Mouse (Mus musculus) heart, embryonic 14.5 days (tissue): ENCODE measurements around the gene Chd2. TPM values are rescaled to one million over a fixed set of nuclear protein-coding genes. Genes with fewer than 3 reads are reported as not detected.
"Not testable (repeated sequence)": the region's sequence is repeated elsewhere in the genome, so short reads cannot be mapped to it uniquely, and the experiment has no call there.

Source experiments
- ATAC-seq: fragments of 200-750 bp; cut with Nextera tagmentation; 2 replicates; pipeline ENCODE4 v1.8.0; 2017; ENCODE audit warnings: low read depth, moderate TSS enrichment; ENCODE audit not compliant: insufficient number of reproducible peaks, insufficient read depth, low FRiP score
- H3K27ac ChIP-seq, 2 experiments: fragments of 200-500 bp in 1 of 2; fragments of 300-500 bp in 1 of 2; sonication (generic) in 1 of 2; replicated peaks in 1 of 2; 2 replicates each; pipeline ENCODE4 v1.5.1; 2012 to 2014; ENCODE audit warnings: low read depth in 2 of 2, low read length in 2 of 2, control low read depth in 1 of 2, mild to moderate bottlenecking in 1 of 2, mixed read lengths in 1 of 2; ENCODE audit not compliant: control insufficient read depth in 1 of 2, insufficient read depth in 1 of 2
- H3K27me3 ChIP-seq: fragments of 300-500 bp; sonication (generic); 2 replicates; pipeline ENCODE4 v1.6.1; 2014; ENCODE audit warnings: mild to moderate bottlenecking, low read length, control low read depth; ENCODE audit not compliant: control insufficient read depth, insufficient read depth
- H3K36me3 ChIP-seq: fragments of 300-500 bp; sonication (generic); 2 replicates; pipeline ENCODE4 v1.6.1; 2014; ENCODE audit warnings: mild to moderate bottlenecking, control low read depth, low read length, mixed read lengths; ENCODE audit not compliant: control insufficient read depth, insufficient read depth
- H3K4me1 ChIP-seq, 2 experiments: fragments of 200-500 bp in 1 of 2; fragments of 300-500 bp in 1 of 2; sonication (generic) in 1 of 2; 2 replicates each; pipeline ENCODE4 v1.6.1; 2012 to 2014; ENCODE audit warnings: low read length in 2 of 2, control low read depth in 1 of 2, mixed read lengths in 1 of 2; ENCODE audit not compliant: control insufficient read depth in 2 of 2, insufficient read depth in 2 of 2
- H3K4me2 ChIP-seq: fragments of 300-500 bp; sonication (generic); 2 replicates; pipeline ENCODE4 v1.6.1; 2014; ENCODE audit warnings: mild to moderate bottlenecking, low read length
- H3K4me3 ChIP-seq, 2 experiments: fragments of 200-500 bp in 1 of 2; fragments of 300-500 bp in 1 of 2; sonication (generic) in 1 of 2; 2 replicates each; pipeline ENCODE4 v1.5.1; 2012 to 2014; ENCODE audit warnings: low read length in 2 of 2, mild to moderate bottlenecking in 2 of 2, control low read depth in 1 of 2, low read depth in 1 of 2, moderate library complexity in 1 of 2; ENCODE audit not compliant: control insufficient read depth in 1 of 2, insufficient read depth in 1 of 2
- H3K9ac ChIP-seq: fragments of 300-500 bp; sonication (generic); 2 replicates; pipeline ENCODE4 v1.6.1; 2014; ENCODE audit warnings: mild to moderate bottlenecking, low read length
- H3K9me3 ChIP-seq: fragments of 300-500 bp; sonication (generic); 2 replicates; pipeline ENCODE4 v1.6.1; 2016; ENCODE audit warnings: low read length, control low read depth; ENCODE audit not compliant: control insufficient read depth
- WGBS: fragments of 180-500 bp; shearing (Covaris S2); extraction: QIAGEN DNeasy Blood & Tissue Kit; methylation state at CpG from one replicate; pipeline ENCODE4 v1.1.7; 2014; 5-methylcytosine and 5-hydroxymethylcytosine counted together
- polyA plus RNA-seq: library from polyadenylated mRNA; unstranded; fragments of >200 nt; fragmentation: Nextera tagmentation; extraction: Ambion mirVana; gene quantifications from 2 replicates; pipeline ENCODE4 v1.2.1, GENCODE M21; 2014

Chd2 gene
- polyA plus RNA-seq, 1 experiment from 2014 or later, result 46.9 TPM

DNA sequence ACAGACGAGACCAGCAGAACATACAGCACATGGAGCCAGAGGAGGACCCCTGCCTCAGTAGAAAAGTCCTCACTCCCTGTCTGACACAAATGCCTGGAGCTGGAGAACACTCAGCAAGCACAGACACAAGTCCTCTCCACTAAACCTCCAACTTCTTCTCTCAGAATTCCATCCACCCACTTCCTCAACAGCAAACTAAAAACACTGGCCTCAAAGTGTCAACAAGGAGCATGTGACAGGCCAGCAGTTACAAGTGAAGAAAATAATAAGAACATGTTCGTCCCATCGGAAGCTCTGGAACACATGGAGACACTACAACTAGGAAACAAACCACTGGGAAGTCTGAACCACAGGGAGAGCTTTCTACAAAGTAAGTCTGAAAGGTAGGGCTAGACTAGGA, 8.7 kb downstream of the Chd2 start:
- H3K27ac ChIP-seq, result peak overlapping the region; percentile 64 to 76
- peaks cover 66% of the 10 kb centered on the region for H3K36me3 ChIP-seq
- no peaks in the 10 kb centered on the region for H3K9me3 ChIP-seq
- WGBS, result 60% methylated on average over 3 of the region's 3 CpGs
- no peak for ATAC-seq
- no peaks in the 10 kb centered on the region for H3K27me3 ChIP-seq
- H3K4me1 ChIP-seq, result peaks cover 7 to 63% of the 10 kb centered on the region in 2 experiments
- H3K4me3 ChIP-seq, result no peak overlapping the region
- H3K4me2 ChIP-seq, result peak overlapping the region; percentile 39
- H3K9ac ChIP-seq, result peak overlapping the region; percentile 56

DNA sequence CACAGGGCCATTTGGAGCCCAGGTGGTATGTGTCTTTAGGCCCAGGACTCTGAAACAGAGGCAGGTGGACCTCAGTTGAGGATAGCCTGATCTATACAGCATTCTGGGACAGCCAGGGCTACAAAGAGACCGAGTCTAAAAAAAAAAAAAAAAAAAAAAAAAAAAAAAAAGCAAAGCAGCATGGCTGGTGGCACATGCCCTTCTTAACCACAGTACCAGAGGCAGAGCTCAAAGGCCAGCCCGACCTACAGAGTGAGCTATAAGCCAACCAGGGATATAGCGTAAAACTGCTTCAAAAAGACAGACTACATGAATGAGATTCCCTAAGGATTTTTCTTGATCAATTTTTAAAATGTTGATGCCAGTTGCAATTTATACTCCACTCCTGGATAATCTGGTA, 9.5 kb downstream of the Chd2 start:
- Histone ChIP-seq H3K9ac (peak overlapping the region; percentile 18; the same call in 1 of the 2 replicates), H3K4me3 (no peak overlapping the region), H3K27me3 (no peaks in the 10 kb centered on the region), H3K4me1 (peaks cover 7 to 62% of the 10 kb centered on the region in 2 experiments), H3K27ac (peak overlapping the region in 1 of 2 experiments; percentile 67; a peak in 2 of 4 replicates), H3K36me3 (peaks cover 70% of the 10 kb centered on the region), H3K4me2 (no peak overlapping the region), H3K9me3 (no peaks in the 10 kb centered on the region)
- WGBS, result 80% methylated on average over 3 of the region's 3 CpGs
- no peak for ATAC-seq

DNA sequence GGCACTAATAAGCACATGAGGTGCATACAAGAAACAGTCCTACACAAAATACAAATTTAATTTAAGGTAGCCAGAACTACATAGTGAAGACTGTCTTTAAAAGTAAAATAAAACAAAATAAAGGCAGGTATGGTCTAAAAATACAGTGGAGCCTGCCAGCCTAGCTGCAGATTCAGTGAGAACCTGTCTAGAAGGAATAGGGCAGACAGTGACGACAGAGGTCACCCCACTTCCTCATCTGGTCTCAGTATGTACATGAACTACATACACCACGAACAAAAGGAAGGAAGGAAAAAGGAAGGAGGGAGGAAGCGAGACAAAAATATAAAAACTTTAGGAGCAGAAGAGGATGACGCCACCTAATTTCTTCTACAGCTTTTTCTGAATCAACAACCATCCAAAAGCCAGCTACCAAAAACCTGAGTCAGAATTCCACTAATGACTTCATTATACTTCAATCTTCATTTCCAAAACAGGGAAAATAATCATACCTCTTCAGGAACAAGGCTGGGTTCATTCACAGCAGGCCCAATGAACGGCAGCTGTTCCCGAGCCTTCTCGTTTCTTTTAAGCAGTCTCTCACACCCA, 10.0 kb downstream of the Chd2 start:
- H3K36me3 ChIP-seq, result peaks cover 68% of the 10 kb centered on the region

DNA sequence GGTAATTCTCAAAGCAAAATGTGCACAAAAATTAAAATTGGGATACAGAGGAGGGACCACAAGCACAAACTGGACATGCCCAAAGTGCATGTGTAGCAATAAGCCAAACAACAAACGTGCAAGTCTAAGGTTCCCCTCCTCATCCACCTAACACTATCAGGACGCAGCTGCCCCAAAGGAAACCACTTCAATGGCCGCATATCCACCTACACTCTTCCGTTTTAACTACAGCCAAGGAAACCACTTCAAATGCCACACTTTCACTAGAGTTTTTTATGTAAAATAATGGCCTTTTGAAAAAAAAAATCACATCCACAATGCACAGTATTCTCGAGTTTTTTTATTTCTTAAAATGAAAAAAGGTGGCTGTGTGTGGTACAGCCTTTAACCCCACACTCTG, 10.8 kb downstream of the Chd2 start:
- no peak overlapping the region for H3K4me2 ChIP-seq
- H3K9me3 ChIP-seq, result no peaks in the 10 kb centered on the region
- peaks cover 7 to 52% of the 10 kb centered on the region in 2 experiments for H3K4me1 ChIP-seq
- H3K4me3 ChIP-seq, result no peak overlapping the region
- peaks cover 65% of the 10 kb centered on the region for H3K36me3 ChIP-seq
- ATAC-seq, result no peak
- 74% methylated on average over 5 of the region's 5 CpGs for WGBS
- H3K27me3 ChIP-seq, result no peaks in the 10 kb centered on the region
- H3K27ac ChIP-seq, result peak overlapping the region in 1 of 2 experiments; percentile 67; a peak in 3 of 4 replicates
- no peak overlapping the region for H3K9ac ChIP-seq

More for the DNA sequence above, 10.0 kb downstream of the Chd2 start:
- Histone ChIP-seq H3K4me3 (no peak overlapping the region), H3K9ac (peak overlapping the region; percentile 18; the same call in 1 of the 2 replicates), H3K9me3 (no peaks in the 10 kb centered on the region), H3K4me1 (peaks cover 7 to 57% of the 10 kb centered on the region in 2 experiments), H3K27ac (peak overlapping the region in 1 of 2 experiments; percentile 67; a peak in 2 of 4 replicates), H3K4me2 (no peak overlapping the region), H3K27me3 (no peaks in the 10 kb centered on the region)
- WGBS, result 68% methylated on average over 7 of the region's 7 CpGs
- ATAC-seq, result no peak

DNA sequence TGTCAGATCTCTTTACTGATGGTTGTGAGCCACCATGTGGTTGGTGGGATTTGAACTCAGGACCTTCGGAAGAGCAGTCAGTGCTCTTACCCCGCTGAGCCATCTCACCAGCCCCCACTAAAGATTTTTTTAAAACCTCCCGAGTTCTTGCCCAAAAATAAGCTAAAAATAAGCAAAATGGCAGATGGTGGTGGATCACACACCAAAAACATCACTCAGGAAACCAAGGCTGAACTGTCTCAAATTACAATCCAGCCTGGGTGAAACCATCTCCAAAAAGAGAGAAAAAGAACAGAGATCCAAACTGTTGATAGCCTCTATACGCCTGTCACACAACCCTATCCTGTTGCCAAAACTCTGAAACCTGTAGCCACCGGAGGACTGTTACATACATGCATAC, 11.5 kb downstream of the Chd2 start:
- H3K27ac ChIP-seq, result no peak overlapping the region
- H3K4me2 ChIP-seq, result no peak overlapping the region
- H3K9me3 ChIP-seq, result no peaks in the 10 kb centered on the region
- ATAC-seq, result no peak
- no peaks in the 10 kb centered on the region for H3K27me3 ChIP-seq
- 90% methylated on average over 5 of the region's 5 CpGs for WGBS
- peaks cover 58% of the 10 kb centered on the region for H3K36me3 ChIP-seq
- H3K4me1 ChIP-seq, result peaks cover 7 to 45% of the 10 kb centered on the region in 2 experiments
- H3K4me3 ChIP-seq, result no peak overlapping the region
- H3K9ac ChIP-seq, result no peak overlapping the region

DNA sequence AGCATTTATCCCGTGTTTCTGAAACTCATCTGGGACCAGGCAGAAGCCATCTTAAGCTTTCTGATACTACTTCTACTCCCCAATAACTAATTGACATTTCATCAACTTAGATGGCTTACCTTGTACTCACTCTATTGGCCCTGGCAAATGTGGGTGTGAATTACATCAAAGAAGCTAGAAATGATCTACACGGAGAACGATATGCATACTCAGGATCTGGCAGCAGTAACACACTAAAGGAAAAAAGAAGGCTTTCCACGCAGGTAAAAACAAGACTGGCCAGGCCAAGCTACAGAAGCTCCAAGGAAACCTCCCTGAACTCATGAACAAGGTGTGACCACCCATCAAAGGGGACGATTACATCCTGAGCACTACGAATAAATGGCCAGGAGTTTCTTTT, 12.4 kb downstream of the Chd2 start:
- Histone ChIP-seq H3K9me3 (no peaks in the 10 kb centered on the region), H3K4me3 (no peak overlapping the region), H3K27ac (no peak overlapping the region), H3K4me1 (peaks cover 11 to 41% of the 10 kb centered on the region in 2 experiments), H3K27me3 (no peaks in the 10 kb centered on the region), H3K4me2 (no peak overlapping the region), H3K9ac (no peak overlapping the region), H3K36me3 (peaks cover 52% of the 10 kb centered on the region)
- 89% methylated on average over 6 of the region's 6 CpGs for WGBS
- ATAC-seq, result no peak

DNA sequence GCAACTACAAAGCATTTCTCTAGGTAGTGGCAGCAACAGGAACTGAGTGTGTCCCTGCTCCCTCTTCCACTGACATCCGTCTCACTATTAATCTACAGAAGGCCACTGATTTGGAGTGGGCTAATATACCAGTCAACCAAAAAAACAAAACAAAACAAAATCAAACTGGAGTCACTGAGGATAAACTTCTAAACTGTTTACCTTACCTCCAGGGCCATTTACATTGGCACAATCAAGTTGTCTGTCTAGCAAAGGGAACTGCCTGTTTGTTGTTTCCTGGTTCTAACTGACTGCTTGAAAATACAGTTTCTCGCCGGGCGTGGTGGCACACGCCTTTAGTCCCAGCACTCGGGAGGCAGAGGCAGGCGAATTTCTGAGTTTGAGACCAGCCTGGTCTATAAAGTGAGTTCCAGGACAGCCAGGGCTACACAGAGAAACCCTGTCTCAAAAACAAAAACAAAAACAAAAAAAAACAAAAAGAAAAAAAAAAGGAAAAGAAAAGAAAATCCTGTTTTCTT, 13.2 kb downstream of the Chd2 start:
- not testable (repeated sequence) for H3K4me2 ChIP-seq, H3K9ac ChIP-seq, H3K4me3 ChIP-seq, ATAC-seq, H3K27ac ChIP-seq, H3K27me3 ChIP-seq, H3K9me3 ChIP-seq
- H3K36me3 ChIP-seq, result peaks cover 45% of the 10 kb centered on the region
- peaks cover 11 to 36% of the 10 kb centered on the region in 2 experiments for H3K4me1 ChIP-seq
- WGBS, result 83% methylated on average over 7 of the region's 7 CpGs
